In the genomic region with DNA sequence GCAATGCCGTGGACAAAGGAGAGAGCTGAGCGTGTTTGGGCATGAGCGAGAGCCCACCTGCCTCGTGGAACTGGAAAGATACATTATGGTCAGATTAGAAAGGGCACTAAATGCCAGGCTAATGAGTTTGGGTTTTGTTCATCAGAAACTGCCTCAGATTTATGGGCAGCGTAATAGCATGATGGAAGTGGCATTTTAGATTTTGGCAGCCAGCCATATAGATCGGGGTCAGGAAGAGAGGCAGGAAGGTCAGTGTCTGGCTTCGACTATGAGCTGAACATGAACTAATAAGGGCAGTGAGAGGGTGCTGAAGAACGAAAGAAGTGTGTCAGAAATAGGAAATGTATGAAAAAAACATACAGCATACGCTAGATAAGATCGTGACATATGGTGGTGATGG, we compare ENCODE assay signal across 21 mouse cellular contexts.
DNase-seq lines count a peak whose midpoint lies in the region; ATAC-seq and TF ChIP-seq lines count a peak whose summit lies in the region.
"Had no signal": no experiment of that assay in that cellular context is flagged by ENCODE, and none has a peak within 500 bp of the region (broad histone marks: within the 10 kb centered on the region; RNA-seq: fewer than 3 reads in every experiment).

No protein-coding gene starts in this region.

- H3K9ac ChIP-seq in lung, embryonic 14.5 days: no peak overlapping the region
- H3K9ac ChIP-seq: forebrain, embryonic 13.5 days; kidney, embryonic 15.5 days; limb, embryonic 15.5 days; midbrain, embryonic 15.5 days had no signal

- ATAC-seq in lung, embryonic 14.5 days (ENCODE audit: insufficient read depth): no peak
- ATAC-seq: forebrain, embryonic 13.5 days; hindbrain, embryonic 16.5 days; midbrain, embryonic 15.5 days; Patski had no signal

- no peaks in the 10 kb centered on the region for H3K4me1 ChIP-seq in lung, embryonic 14.5 days (ENCODE audit: insufficient read depth)
- H3K4me1 ChIP-seq in lung, adult 2 months (ENCODE audit: control insufficient read depth, insufficient read depth, low read length): peaks cover 3% of the 10 kb centered on the region; the same call in 1 of the 2 replicates
- H3K4me1 ChIP-seq: forebrain, embryonic 13.5 days; kidney, embryonic 15.5 days; limb, embryonic 15.5 days; midbrain, embryonic 15.5 days had no signal

- WGBS in lung, embryonic 14.5 days: 61% methylated on average over 10 of the region's 10 CpGs
- 47% methylated on average over 10 of the region's 10 CpGs for WGBS in lung, adult 2 months

- no peak overlapping the region for H3K4me3 ChIP-seq in lung, embryonic 14.5 days (ENCODE audit: low read depth, low read length)
- H3K4me3 ChIP-seq in lung, adult 2 months (replicated peaks; ENCODE audit: extremely low read depth, low read depth, low read length): no peak overlapping the region
- H3K4me3 ChIP-seq: forebrain, embryonic 13.5 days; kidney, embryonic 15.5 days; limb, embryonic 15.5 days; midbrain, embryonic 15.5 days had no signal

- H3K36me3 ChIP-seq in lung, embryonic 14.5 days (ENCODE audit: insufficient read depth): no peaks in the 10 kb centered on the region
- H3K36me3 ChIP-seq: kidney, embryonic 15.5 days; limb, embryonic 15.5 days; midbrain, embryonic 15.5 days had no signal

- TF ChIP-seq POLR2A in lung, adult 2 months (IDR thresholded peaks at IDR 0.05; ENCODE audit: borderline replicate concordance, extremely low read depth, low read depth, low read length): no peak

- H3K9me3 ChIP-seq in lung, embryonic 14.5 days (ENCODE audit: low read depth, low read length): no peaks in the 10 kb centered on the region
- H3K9me3 ChIP-seq: forebrain, embryonic 13.5 days; kidney, embryonic 15.5 days; limb, embryonic 15.5 days; midbrain, embryonic 15.5 days had no signal

- H3K27me3 ChIP-seq in lung, embryonic 14.5 days (ENCODE audit: insufficient read depth, low read length): no peaks in the 10 kb centered on the region
- H3K27me3 ChIP-seq: CH12.LX; forebrain, embryonic 13.5 days; kidney, embryonic 15.5 days; limb, embryonic 15.5 days; midbrain, embryonic 15.5 days; Patski had no signal

- DNase-seq in adrenal gland, adult (ENCODE audit: inconsistent age in 2 of 2, low spot score in 1 of 2): peak; percentile 12 to 75
- DNase-seq in adrenal gland, postnatal 4 days (ENCODE audit: low spot score in 2 of 2): no peak
- peak; percentile 18 for DNase-seq in lung, embryonic 14.5 days
- DNase-seq in lung, adult 2 months: no peak
- peak; percentile 39 for DNase-seq in MN1 (ENCODE audit: low spot score)
- DNase-seq in adrenal gland, postnatal 10 days: peak; percentile 39
- DNase-seq in yolk sac, embryonic 10.5 days (ENCODE audit: low spot score): no peak
- DNase-seq in urinary bladder, adult 2 months (ENCODE audit: low spot score): no peak
- DNase-seq: cerebellum, adult 2 months; cerebellum, postnatal 36 days; gastrocnemius, postnatal 14 days; heart, postnatal 14 days; kidney, adult 18-20 months; kidney, postnatal 36 days had no signal

- no peak overlapping the region for H3K4me2 ChIP-seq in lung, embryonic 14.5 days
- H3K4me2 ChIP-seq: forebrain, embryonic 13.5 days; kidney, embryonic 15.5 days; limb, embryonic 15.5 days; midbrain, embryonic 15.5 days had no signal

- TF ChIP-seq CTCF in lung, embryonic 14.5 days (IDR thresholded peaks at IDR 0.05; ENCODE audit: low read depth): no peak
- no peak for TF ChIP-seq CTCF in lung, adult 2 months (IDR thresholded peaks at IDR 0.05; ENCODE audit: insufficient read depth, low read length)

- H3K27ac ChIP-seq in lung, embryonic 14.5 days (ENCODE audit: low read depth): no peak overlapping the region
- H3K27ac ChIP-seq: forebrain, embryonic 13.5 days; kidney, embryonic 15.5 days; limb, embryonic 15.5 days; midbrain, embryonic 15.5 days had no signal

Comparison
In these comparisons a context has a peak if more than half of its experiments do, and no peak if none do; other contexts are left out.
1. DNase-seq: peak in adrenal gland, adult (2 of 2), lung, embryonic 14.5 days (single experiment), MN1 (single experiment) and adrenal gland, postnatal 10 days (single experiment); none in adrenal gland, postnatal 4 days (0 of 2), lung, adult 2 months (single experiment), yolk sac, embryonic 10.5 days (single experiment) and urinary bladder, adult 2 months (single experiment).